10 mouse cellular contexts compared by ENCODE assay signal in the genomic region with DNA sequence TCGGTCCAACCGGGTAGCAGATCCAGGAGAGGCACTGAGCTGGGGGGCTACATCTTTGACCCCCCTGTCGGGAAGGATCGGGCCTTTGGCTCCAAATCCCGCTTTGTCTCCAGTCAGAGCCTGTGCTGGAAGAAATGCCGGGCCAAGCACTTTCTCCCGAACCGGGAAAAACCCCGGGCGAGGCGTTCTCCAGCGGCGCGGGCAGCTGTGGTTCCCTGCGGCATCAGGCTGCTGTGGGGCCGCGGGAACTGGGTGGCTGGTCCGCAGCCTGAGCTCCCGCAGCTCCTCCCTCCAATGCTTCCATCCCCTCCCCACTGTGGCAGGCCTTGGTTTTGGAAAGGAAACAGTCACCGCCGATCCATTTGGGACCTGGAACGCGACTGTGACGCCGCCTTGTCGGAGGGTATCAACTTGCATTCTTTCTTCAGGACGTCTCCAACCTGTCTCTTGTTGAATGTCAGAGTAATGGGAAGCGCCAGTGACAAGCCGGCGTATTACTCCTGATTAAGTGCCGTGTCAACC. TPM values are rescaled to one million over a fixed set of nuclear protein-coding genes. Genes with fewer than 3 reads are reported as not detected.
A peak's percentile ranks its signal among the peaks of the same experiment; 100 is the strongest.
DNase-seq lines count a peak whose midpoint lies in the region; ATAC-seq and TF ChIP-seq lines count a peak whose summit lies in the region.
"Had no signal": no experiment of that assay in that cellular context is flagged by ENCODE, and none has a peak within 500 bp of the region (broad histone marks: within the 10 kb centered on the region; RNA-seq: fewer than 3 reads in every experiment).

No protein-coding gene starts in this region.

- no peak overlapping the region for H3K27ac ChIP-seq in heart, embryonic 12.5 days (ENCODE audit: poor library complexity, severe bottlenecking)
- peak overlapping the region; percentile 87 for H3K27ac ChIP-seq in midbrain, embryonic 14.5 days (replicated peaks; ENCODE audit: low read depth, low read length)
- H3K27ac ChIP-seq: macrophage had no signal

- no peak for TF ChIP-seq POLR2A in brain, embryonic 14.5 days (IDR thresholded peaks at IDR 0.05; ENCODE audit: borderline replicate concordance, extremely low read depth, insufficient read depth, insufficient read length, poor library complexity, severe bottlenecking)

- H3K36me3 ChIP-seq in heart, embryonic 12.5 days = no peaks in the 10 kb centered on the region
- H3K36me3 ChIP-seq in midbrain, embryonic 14.5 days (ENCODE audit: control insufficient read depth, insufficient read depth, low read length) = no peaks in the 10 kb centered on the region

- WGBS in heart, embryonic 12.5 days = under 1% methylated on average over 31 of the region's 31 CpGs
- WGBS in midbrain, embryonic 14.5 days = under 1% methylated on average over 31 of the region's 31 CpGs

- no peak for TF ChIP-seq CTCF in brain, embryonic 14.5 days (IDR thresholded peaks at IDR 0.05; ENCODE audit: borderline replicate concordance, extremely low read depth, insufficient read depth, insufficient read length)

- H3K9me3 ChIP-seq in heart, embryonic 12.5 days (replicated peaks) = no peaks in the 10 kb centered on the region
- H3K9me3 ChIP-seq in midbrain, embryonic 14.5 days (ENCODE audit: control insufficient read depth, low read length) = no peaks in the 10 kb centered on the region

- peak overlapping the region; percentile 55; the same call in 1 of the 2 replicates for H3K9ac ChIP-seq in heart, embryonic 12.5 days
- H3K9ac ChIP-seq in midbrain, embryonic 14.5 days (replicated peaks; ENCODE audit: low read length) = peak overlapping the region; percentile 57

- no peak for ATAC-seq in heart, embryonic 12.5 days (ENCODE audit: insufficient number of reproducible peaks, low FRiP score)
- 0 out of 2 replicates have a peak, but pooled peaks have one; percentile 10 for ATAC-seq in midbrain, embryonic 14.5 days (ENCODE audit: low FRiP score, low TSS enrichment)
- no peak for ATAC-seq in CD4-positive, CD25-positive, alpha-beta regulatory T cell, adult 4 months

- peaks cover 31% of the 10 kb centered on the region for H3K4me1 ChIP-seq in heart, embryonic 12.5 days (replicated peaks)
- H3K4me1 ChIP-seq in midbrain, embryonic 14.5 days (ENCODE audit: control insufficient read depth, insufficient read depth, low read length) = peaks cover 12% of the 10 kb centered on the region; the same call in 1 of the 2 replicates

- peaks cover 93% of the 10 kb centered on the region for H3K27me3 ChIP-seq in heart, embryonic 12.5 days (replicated peaks)
- H3K27me3 ChIP-seq in midbrain, embryonic 14.5 days (ENCODE audit: control insufficient read depth, insufficient read depth, low read length) = peaks cover 80% of the 10 kb centered on the region
- H3K27me3 ChIP-seq: CH12.LX had no signal

- DNase-seq in heart, adult 9 months (ENCODE audit: low spot score in 2 of 2) = no peak
- DNase-seq in brain, embryonic 14.5 days (ENCODE audit: low read depth) = peak; percentile 74
- peak; percentile 8 for DNase-seq in heart, postnatal 4 days
- peak; percentile 63 for DNase-seq in midbrain, embryonic 14.5 days
- no peak for DNase-seq in frontal cortex, postnatal 36 days (ENCODE audit: low spot score in 2 of 2)
- DNase-seq in spleen, adult 12 weeks (ENCODE audit: low spot score) = no peak

- H3K4me3 ChIP-seq in heart, embryonic 12.5 days = peak overlapping the region; percentile 62
- H3K4me3 ChIP-seq in midbrain, embryonic 14.5 days (replicated peaks; ENCODE audit: low read depth, low read length) = peak overlapping the region; percentile 50

- H3K4me2 ChIP-seq in heart, embryonic 12.5 days = peak overlapping the region; percentile 91
- peak overlapping the region; percentile 71 for H3K4me2 ChIP-seq in midbrain, embryonic 14.5 days (ENCODE audit: low read length)

RNA-seq across cellular contexts. Expression of gene Barhl2, which starts 1.2 kb away (rescaled TPM):
- polyA plus RNA-seq in heart, embryonic 12.5 days (2016; fragmentation: Nextera tagmentation; extraction: Ambion mirVana) = not detected in 2 replicates
- polyA plus RNA-seq in brain, embryonic 14.5 days (2012; rRNA removed) = 18.0 and 26.0 TPM in 2 replicates
- not detected for total RNA-seq in heart, postnatal 4 days (2021)
- 12.2 and 14.4 TPM in 2 replicates for polyA plus RNA-seq in midbrain, embryonic 14.5 days (2014; fragmentation: Nextera tagmentation; extraction: Ambion mirVana)
- polyA plus RNA-seq in CD4-positive, CD25-positive, alpha-beta regulatory T cell, adult 4 months (2017; shearing (Covaris generic)) = not detected
- total RNA-seq: CH12.LX had no signal
- polyA plus RNA-seq: macrophage had no signal

Comparison
In these comparisons a context has a peak if more than half of its experiments do, and no peak if none do; other contexts are left out.
1. DNase-seq: peak in brain, embryonic 14.5 days (single experiment), heart, postnatal 4 days (single experiment) and midbrain, embryonic 14.5 days (single experiment); none in heart, adult 9 months (0 of 2), frontal cortex, postnatal 36 days (0 of 2) and spleen, adult 12 weeks (single experiment).
2. RNA of gene Barhl2, which starts 1.2 kb away (polyA plus RNA-seq): 18.0 to 26.0 TPM in brain, embryonic 14.5 days and 12.2 to 14.4 TPM in midbrain, embryonic 14.5 days; not detected in CD4-positive, CD25-positive, alpha-beta regulatory T cell, adult 4 months and not detected in heart, embryonic 12.5 days; every median in the first group is over 10 times any median in the second.